Mouse (Mus musculus): ENCODE measurements around the gene Impdh2. TPM values are rescaled to one million over a fixed set of nuclear protein-coding genes. Genes with fewer than 3 reads are reported as not detected.
"Not testable (repeated sequence)": the region's sequence is repeated elsewhere in the genome, so short reads cannot be mapped to it uniquely, and the experiment has no call there.

Gene Impdh2
- polyA plus RNA-seq, 1 experiment from 2014 or later = 227 TPM

GRCm38 (mm10) chr9:108589229-108589628 is 29.1 kb downstream of the Impdh2 start:
- 0 out of 2 replicates have a peak, but pooled peaks cover 3% of the 10 kb centered on the region for H3K36me3 ChIP-seq
- no peak for ATAC-seq (ENCODE audit: insufficient number of reproducible peaks, insufficient read depth, low FRiP score, low TSS enrichment, low read depth)
- H3K4me3 ChIP-seq = no peak overlapping the region
- H3K9me3 ChIP-seq = no peaks in the 10 kb centered on the region
- peaks cover 19% of the 10 kb centered on the region for H3K4me1 ChIP-seq
- 71% methylated on average over 5 of the region's 5 CpGs for WGBS
- no peak overlapping the region for H3K27ac ChIP-seq
- H3K9ac ChIP-seq = no peak overlapping the region
- H3K4me2 ChIP-seq = no peak overlapping the region
- H3K27me3 ChIP-seq = no peaks in the 10 kb centered on the region

- H3K9ac ChIP-seq = no peak overlapping the region
- H3K36me3 ChIP-seq = 0 out of 2 replicates have a peak, but pooled peaks cover 3% of the 10 kb centered on the region
- no peak for ATAC-seq (ENCODE audit: insufficient number of reproducible peaks, insufficient read depth, low FRiP score, low TSS enrichment, low read depth)
- no peak overlapping the region for H3K4me3 ChIP-seq
- H3K4me1 ChIP-seq = peaks cover 21% of the 10 kb centered on the region
- no peaks in the 10 kb centered on the region for H3K9me3 ChIP-seq
- 86% methylated on average over 4 of the region's 4 CpGs for WGBS
- no peak overlapping the region for H3K27ac ChIP-seq
- no peaks in the 10 kb centered on the region for H3K27me3 ChIP-seq
- H3K4me2 ChIP-seq = no peak overlapping the region
These were observed 31.4 kb downstream of the Impdh2 start for GRCm38 (mm10) chr9:108591462-108591861.

- Histone ChIP-seq H3K9ac (no peak overlapping the region), H3K27me3 (no peaks in the 10 kb centered on the region), H3K4me3 (no peak overlapping the region), H3K36me3 (0 out of 2 replicates have a peak, but pooled peaks cover 3% of the 10 kb centered on the region), H3K27ac (no peak overlapping the region), H3K4me1 (peaks cover 8% of the 10 kb centered on the region; the same call in 1 of the 2 replicates), H3K4me2 (no peak overlapping the region), H3K9me3 (no peaks in the 10 kb centered on the region)
- 78% methylated on average over 3 of the region's 3 CpGs for WGBS
- no peak for ATAC-seq (ENCODE audit: insufficient number of reproducible peaks, insufficient read depth, low FRiP score, low TSS enrichment, low read depth)
These were observed 34.3 kb downstream of the Impdh2 start for GRCm38 (mm10) chr9:108594354-108594753.

DNA sequence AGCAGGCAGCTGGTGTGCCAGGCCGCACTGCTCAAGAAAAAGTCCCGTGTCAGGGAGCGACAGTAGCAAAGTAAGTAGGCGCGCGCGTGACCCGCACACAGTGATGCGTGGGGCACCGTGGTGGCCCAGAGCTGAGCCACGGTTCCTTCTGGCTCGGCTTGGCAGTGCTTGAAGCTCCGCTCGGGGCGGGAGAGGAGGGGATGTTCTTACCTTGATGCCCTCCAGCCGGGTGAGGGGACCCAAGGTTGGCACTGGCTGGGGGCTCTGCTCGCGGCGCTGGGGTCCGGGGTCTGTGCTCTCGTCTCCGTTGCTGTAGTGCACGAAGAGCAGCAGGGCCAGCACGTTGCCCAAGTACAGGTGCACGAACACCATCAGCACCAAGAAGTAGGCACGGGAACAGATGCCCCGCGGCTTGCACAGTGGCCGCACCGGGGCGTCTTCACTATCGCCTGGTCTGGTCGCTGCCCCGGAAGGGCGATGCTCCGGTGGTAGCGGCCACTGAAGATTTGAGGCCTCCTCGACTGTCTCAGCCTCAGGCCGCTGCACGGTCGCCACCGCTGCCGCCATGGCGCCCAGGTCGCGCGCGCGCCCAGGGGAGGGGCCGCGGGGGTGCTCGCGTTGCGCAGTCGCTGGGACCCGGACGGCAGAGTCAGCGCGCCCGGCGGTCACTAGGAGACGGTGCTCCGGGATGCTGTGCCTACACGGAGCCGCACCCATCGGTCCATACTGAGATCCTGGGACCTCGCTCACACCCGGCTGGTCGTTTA is 37.1 kb downstream of the Impdh2 start, which contains the start of gene P4htm:
Gene P4htm (minus strand): TSS at position 670 of the 767 bp plus-strand sequence.
- peaks cover 11% of the 10 kb centered on the region for H3K36me3 ChIP-seq
- 2% methylated on average over 69 of the region's 69 CpGs for WGBS
- no peaks in the 10 kb centered on the region for H3K27me3 ChIP-seq
- H3K27ac ChIP-seq = no peak within 1 kb of the TSS
- H3K9me3 ChIP-seq = no peaks in the 10 kb centered on the region
- H3K4me3 ChIP-seq = peak within 1 kb of the TSS; percentile 80
- H3K4me2 ChIP-seq = peak within 1 kb of the TSS; percentile 92
- H3K4me1 ChIP-seq = peaks cover 8% of the 10 kb centered on the region; the same call in 1 of the 2 replicates
- peak; percentile 52; the same call in 1 of the 2 replicates for ATAC-seq (ENCODE audit: insufficient number of reproducible peaks, insufficient read depth, low FRiP score, low TSS enrichment, low read depth)
- peak within 1 kb of the TSS; percentile 81 for H3K9ac ChIP-seq

DNA sequence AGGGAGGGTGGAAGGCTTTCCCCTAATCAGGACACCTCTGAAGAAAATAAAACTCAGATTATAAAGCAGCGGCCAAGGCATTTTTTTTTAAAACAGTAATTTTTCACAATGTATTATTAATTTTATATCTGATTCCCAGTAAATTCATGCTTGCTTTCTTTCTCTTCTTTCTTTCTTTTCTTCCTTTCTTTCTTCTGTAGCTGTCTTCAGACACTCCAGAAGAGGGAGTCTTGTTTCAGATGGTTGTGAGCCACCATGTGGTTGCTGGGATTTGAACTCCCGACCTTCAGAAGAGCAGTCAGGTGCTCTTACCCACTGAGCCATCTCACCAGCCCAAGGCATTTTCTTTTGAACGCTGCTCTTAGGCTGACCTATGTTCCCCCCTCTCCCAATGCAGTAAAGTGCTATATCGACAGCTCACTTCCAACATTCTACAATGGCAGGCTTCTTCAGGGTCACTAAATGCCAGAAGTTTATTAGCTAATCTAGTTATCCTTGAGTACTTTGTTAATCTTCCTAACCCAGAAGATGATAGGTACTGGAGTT is 39.0 kb downstream of the Impdh2 start:
- Histone ChIP-seq H3K27me3 (no peaks in the 10 kb centered on the region), H3K36me3 (peaks cover 27% of the 10 kb centered on the region), H3K27ac (no peak overlapping the region), H3K4me2 (no peak overlapping the region), H3K4me3 (no peak overlapping the region), H3K4me1 (peaks cover 8% of the 10 kb centered on the region; the same call in 1 of the 2 replicates), H3K9ac (no peak overlapping the region), H3K9me3 (no peaks in the 10 kb centered on the region)
- 70% methylated on average over 4 of the region's 4 CpGs for WGBS
- ATAC-seq (ENCODE audit: insufficient number of reproducible peaks, insufficient read depth, low FRiP score, low TSS enrichment, low read depth) = no peak

DNA sequence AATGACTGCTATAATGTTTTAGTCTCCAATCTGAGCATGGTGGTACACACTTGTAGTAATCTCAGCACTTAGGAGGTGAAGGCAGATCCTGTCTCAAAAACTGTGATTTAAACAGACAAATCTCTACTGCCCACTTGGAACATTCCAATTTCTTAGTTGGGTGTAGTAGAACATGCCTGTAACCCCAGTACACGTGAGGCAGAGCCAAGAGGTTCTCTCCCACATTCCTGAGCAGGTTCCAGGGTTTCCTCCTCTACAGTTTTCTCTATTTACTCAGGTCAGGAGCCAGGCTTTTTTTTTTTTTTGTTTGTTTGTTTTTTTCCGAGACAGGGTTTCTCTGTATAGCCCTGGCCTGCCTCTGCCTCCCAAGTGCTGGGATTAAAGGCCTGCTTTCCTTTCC is 39.9 kb downstream of the Impdh2 start:
- Histone ChIP-seq H3K4me3 (no peak overlapping the region), H3K36me3 (peaks cover 36% of the 10 kb centered on the region), H3K4me2 (no peak overlapping the region), H3K9ac (no peak overlapping the region), H3K27me3 (no peaks in the 10 kb centered on the region), H3K9me3 (no peaks in the 10 kb centered on the region), H3K27ac (no peak overlapping the region), H3K4me1 (peaks cover 8% of the 10 kb centered on the region; the same call in 1 of the 2 replicates)
- 55% methylated on average over 2 of the region's 2 CpGs for WGBS
- ATAC-seq (ENCODE audit: insufficient number of reproducible peaks, insufficient read depth, low FRiP score, low TSS enrichment, low read depth) = no peak

GRCm38 (mm10) chr9:108601986-108602385 is 41.9 kb downstream of the Impdh2 start:
- ATAC-seq (ENCODE audit: insufficient number of reproducible peaks, insufficient read depth, low FRiP score, low TSS enrichment, low read depth) = no peak
- Histone ChIP-seq H3K4me3 (no peak overlapping the region), H3K4me1 (peaks cover under 1% of the 10 kb centered on the region; the same call in 1 of the 2 replicates), H3K4me2 (no peak overlapping the region), H3K36me3 (peaks cover 53% of the 10 kb centered on the region), H3K27me3 (no peaks in the 10 kb centered on the region), H3K27ac (no peak overlapping the region), H3K9ac (no peak overlapping the region), H3K9me3 (no peaks in the 10 kb centered on the region)
- WGBS = 83% methylated on average over 4 of the region's 4 CpGs

DNA sequence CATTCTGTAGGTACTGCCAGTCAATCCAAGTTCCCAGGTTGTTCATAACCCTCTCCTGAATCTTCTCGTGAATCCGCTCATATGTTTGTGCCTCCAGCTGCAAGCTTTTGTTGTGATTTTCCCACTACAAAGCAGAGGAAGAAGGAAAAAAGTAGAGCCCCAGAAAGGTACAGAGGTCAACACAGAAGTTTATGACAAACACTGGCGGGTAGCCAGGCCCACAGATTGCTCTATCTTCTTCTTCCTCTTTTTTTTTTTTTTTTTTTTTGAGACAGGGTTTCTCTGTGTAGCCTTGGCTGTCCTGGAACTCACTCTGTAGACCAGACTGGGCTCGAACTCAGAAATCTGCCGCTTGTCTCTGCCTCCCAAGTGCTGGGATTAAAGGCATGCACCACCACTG is 47.8 kb downstream of the Impdh2 start:
- not testable (repeated sequence) for H3K4me2 ChIP-seq; H3K9me3 ChIP-seq; ATAC-seq (ENCODE audit: insufficient number of reproducible peaks, insufficient read depth, low FRiP score, low TSS enrichment, low read depth); H3K27ac ChIP-seq; H3K4me1 ChIP-seq; H3K9ac ChIP-seq; H3K4me3 ChIP-seq; H3K27me3 ChIP-seq
- H3K36me3 ChIP-seq = peaks cover 98% of the 10 kb centered on the region
- WGBS = 93% methylated on average over 5 of the region's 5 CpGs

- no peak overlapping the region for H3K27ac ChIP-seq
- WGBS = 88% methylated on average over 4 of the region's 4 CpGs
- H3K4me2 ChIP-seq = no peak overlapping the region
- H3K4me3 ChIP-seq = no peak overlapping the region
- peaks cover 98% of the 10 kb centered on the region for H3K36me3 ChIP-seq
- H3K9ac ChIP-seq = no peak overlapping the region
- no peak for ATAC-seq (ENCODE audit: insufficient number of reproducible peaks, insufficient read depth, low FRiP score, low TSS enrichment, low read depth)
- H3K4me1 ChIP-seq = no peaks in the 10 kb centered on the region
- H3K27me3 ChIP-seq = no peaks in the 10 kb centered on the region
- no peaks in the 10 kb centered on the region for H3K9me3 ChIP-seq
These were observed 48.8 kb downstream of the Impdh2 start for GRCm38 (mm10) chr9:108608889-108609288.

DNA sequence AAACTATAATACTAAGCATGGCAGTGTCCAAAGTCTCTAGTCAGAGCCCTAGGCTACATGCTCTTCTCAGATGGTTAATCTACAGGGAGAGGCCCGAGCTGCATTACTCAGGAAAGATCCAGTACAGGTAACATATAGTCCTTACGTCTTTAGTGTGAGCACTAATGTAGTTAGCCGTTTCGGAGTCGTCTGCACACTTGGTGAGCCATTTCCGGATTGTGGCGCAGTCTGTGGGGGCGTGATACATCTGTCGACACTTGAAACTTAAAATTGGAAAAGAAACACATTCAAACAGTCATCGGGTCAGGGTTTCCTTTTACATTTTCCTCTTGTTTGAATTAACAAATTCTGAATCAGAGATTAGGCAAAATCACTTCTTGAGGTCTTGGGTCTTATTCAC is 51.4 kb downstream of the Impdh2 start:
- Histone ChIP-seq H3K27me3 (no peaks in the 10 kb centered on the region), H3K27ac (no peak overlapping the region), H3K36me3 (peaks cover 95% of the 10 kb centered on the region), H3K4me2 (no peak overlapping the region), H3K4me1 (no peaks in the 10 kb centered on the region), H3K4me3 (no peak overlapping the region), H3K9ac (no peak overlapping the region), H3K9me3 (no peaks in the 10 kb centered on the region)
- 92% methylated on average over 10 of the region's 10 CpGs for WGBS
- no peak for ATAC-seq (ENCODE audit: insufficient number of reproducible peaks, insufficient read depth, low FRiP score, low TSS enrichment, low read depth)

Measured in embryonic facial prominence, embryonic 13.5 days (tissue).